Mouse (Mus musculus) gastrocnemius, postnatal 25 days (tissue): Measurements from ENCODE around the gene Gm15097. TPM values are rescaled to one million over a fixed set of nuclear protein-coding genes. Genes with fewer than 3 reads are reported as not detected.
A peak's percentile ranks its signal among the peaks of the same experiment; 100 is the strongest.
"Not testable (repeated sequence)": the region's sequence is repeated elsewhere in the genome, so short reads cannot be mapped to it uniquely, and the experiment has no call there.

Source experiments
- DNase-seq: peaks from one replicate; pipeline ENCODE4 v3.0.0; 2022
- long read RNA-seq, 2 experiments: library from polyadenylated mRNA; stranded (forward); transcript quantifications; one replicate each; pipeline ENCODE4 v2.0.0; 2021
- total RNA-seq, 2 experiments: library from RNA; stranded (reverse); gene quantifications; 1 replicate in 1 of 2; 2 replicates in 1 of 2; pipeline ENCODE4 v1.2.3; 2021

The Gm15097 gene
- total RNA-seq, result not detected
- long read RNA-seq, experiment 1, result 0 reads
- long read RNA-seq, experiment 2, result 0 reads

DNA sequence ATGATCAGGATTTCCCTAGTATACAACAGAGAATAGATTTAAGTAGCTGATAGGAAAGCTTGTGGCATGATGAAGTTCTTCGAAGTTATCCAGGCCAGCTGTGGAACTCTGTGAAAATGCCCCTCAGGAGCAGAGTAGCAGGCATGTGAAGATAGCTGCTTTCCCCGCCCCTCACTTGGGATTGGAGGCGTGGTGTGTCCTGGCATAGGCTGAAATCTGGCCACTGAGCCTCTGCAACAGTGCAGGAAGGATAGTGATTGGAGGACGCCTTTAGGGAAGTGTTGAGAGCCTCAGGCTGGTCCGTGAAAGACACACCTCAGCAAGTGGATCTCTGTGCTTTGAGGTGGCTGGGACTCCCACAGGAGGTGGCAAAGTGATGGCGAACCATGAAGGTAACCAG, at the start of gene Gm15097:
Gene Gm15097 (plus strand): TSS at position 301 of the 400 bp plus-strand sequence.
- not testable (repeated sequence) for DNase-seq

DNA sequence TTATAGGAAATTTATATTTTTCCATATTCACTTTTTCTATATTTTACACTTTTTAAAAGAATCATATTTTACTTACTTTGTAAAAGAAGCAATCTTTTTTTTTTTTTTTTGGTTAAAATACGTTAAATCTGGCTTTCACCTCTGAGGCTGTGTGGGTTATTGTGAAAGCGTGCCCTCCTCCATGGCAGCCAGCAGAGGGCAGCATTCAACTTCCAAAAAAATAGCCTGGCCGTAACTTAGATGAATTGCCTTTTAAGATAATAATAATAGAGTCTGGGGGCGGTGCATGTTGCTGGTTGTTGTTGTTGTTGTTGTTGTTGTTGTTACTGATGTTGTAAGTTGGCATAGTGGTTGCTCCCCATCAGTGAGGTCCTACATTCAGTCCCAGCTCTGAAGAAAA, 21.4 kb upstream of the Gm15097 start:
- peak; percentile 6 for DNase-seq

DNA sequence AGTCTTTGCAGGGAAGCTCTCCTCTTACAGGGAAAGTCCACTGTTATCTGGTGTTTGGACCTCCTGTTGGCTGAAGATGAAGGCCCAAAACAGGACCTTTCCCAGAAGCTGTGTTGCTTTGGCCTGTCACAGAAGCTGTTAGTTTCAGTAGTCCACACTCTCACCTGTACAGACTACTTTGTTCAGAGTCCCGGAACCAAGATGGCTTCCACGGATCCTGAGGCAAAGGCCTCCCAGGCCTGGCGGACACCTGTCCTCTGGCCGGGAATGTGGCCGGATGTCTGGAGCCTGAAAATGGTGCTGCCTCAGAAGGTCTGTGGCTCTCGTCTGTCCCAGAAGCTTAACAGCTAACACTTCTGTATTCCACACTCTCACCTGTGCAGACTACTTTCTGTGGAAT, 26.9 kb downstream of the Gm15097 start:
- not testable (repeated sequence) for DNase-seq

Other genes starting within 250 kb of the Gm15097 start
- gene Gm10439, start 189.9 kb upstream of the Gm15097 start, total RNA-seq, result not detected
- not detected for gene Gm15091, start 157.2 kb downstream of the Gm15097 start, total RNA-seq